Mouse (Mus musculus): Measurements from ENCODE around the gene Gfral. TPM values are rescaled to one million over a fixed set of nuclear protein-coding genes. Genes with fewer than 3 reads are reported as not detected.
A peak's percentile ranks its signal among the peaks of the same experiment; 100 is the strongest.
"Not testable (repeated sequence)": the region's sequence is repeated elsewhere in the genome, so short reads cannot be mapped to it uniquely, and the experiment has no call there.

The Gfral gene
- polyA plus RNA-seq, 1 experiment from 2014 or later: not detected

- WGBS: 52% methylated on average over 3 of the region's 3 CpGs
- no peaks in the 10 kb centered on the region for H3K27me3 ChIP-seq (ENCODE audit: control insufficient read depth, insufficient read depth, low read length)
- no peak for ATAC-seq (replicated peaks; ENCODE audit: insufficient number of reproducible peaks, low FRiP score, low TSS enrichment, low read depth)
Measured at GRCm38 (mm10) chr9:76168355-76168754, 45.1 kb downstream of the Gfral start.

GRCm38 (mm10) chr9:76162446-76162845 lies 51.0 kb downstream of the Gfral start:
- Histone ChIP-seq H3K36me3 (replicated peaks; ENCODE audit: control insufficient read depth, insufficient read depth, low read depth, low read length) (no peaks in the 10 kb centered on the region), H3K4me3 (ENCODE audit: low read depth, low read length) (no peak overlapping the region), H3K27ac (replicated peaks; ENCODE audit: low read depth, low read length) (no peak overlapping the region), H3K9me3 (replicated peaks; ENCODE audit: control insufficient read depth, low read length) (no peaks in the 10 kb centered on the region), H3K4me2 (ENCODE audit: low read depth, low read length) (no peak overlapping the region), H3K9ac (replicated peaks; ENCODE audit: low read length) (no peak overlapping the region), H3K27me3 (ENCODE audit: control insufficient read depth, insufficient read depth, low read length) (no peaks in the 10 kb centered on the region), H3K4me1 (ENCODE audit: control insufficient read depth, insufficient read depth, low read length) (no peaks in the 10 kb centered on the region)
- DNase-seq (ENCODE audit: low spot score) (no peak), ATAC-seq (replicated peaks; ENCODE audit: insufficient number of reproducible peaks, low FRiP score, low TSS enrichment, low read depth) (no peak)
- 56% methylated on average over 8 of the region's 8 CpGs for WGBS

More at GRCm38 (mm10) chr9:76168355-76168754, 45.1 kb downstream of the Gfral start:
- no peak overlapping the region for H3K4me3 ChIP-seq (ENCODE audit: low read depth, low read length)
- DNase-seq (ENCODE audit: low spot score): peak; percentile 8
- H3K27ac ChIP-seq (replicated peaks; ENCODE audit: low read depth, low read length): no peak overlapping the region
- H3K9me3 ChIP-seq (replicated peaks; ENCODE audit: control insufficient read depth, low read length): no peaks in the 10 kb centered on the region
- H3K4me2 ChIP-seq (ENCODE audit: low read depth, low read length): no peak overlapping the region
- H3K9ac ChIP-seq (replicated peaks; ENCODE audit: low read length): no peak overlapping the region
- no peaks in the 10 kb centered on the region for H3K4me1 ChIP-seq (ENCODE audit: control insufficient read depth, insufficient read depth, low read length)
- H3K36me3 ChIP-seq (replicated peaks; ENCODE audit: control insufficient read depth, insufficient read depth, low read depth, low read length): no peaks in the 10 kb centered on the region

- DNase-seq (ENCODE audit: low spot score) (no peak), ATAC-seq (replicated peaks; ENCODE audit: insufficient number of reproducible peaks, low FRiP score, low TSS enrichment, low read depth) (no peak)
- no peaks in the 10 kb centered on the region for H3K36me3 ChIP-seq (replicated peaks; ENCODE audit: control insufficient read depth, insufficient read depth, low read depth, low read length)
- no peak overlapping the region for H3K27ac ChIP-seq (replicated peaks; ENCODE audit: low read depth, low read length)
- H3K4me2 ChIP-seq (ENCODE audit: low read depth, low read length): no peak overlapping the region
- no peak overlapping the region for H3K9ac ChIP-seq (replicated peaks; ENCODE audit: low read length)
- no peaks in the 10 kb centered on the region for H3K9me3 ChIP-seq (replicated peaks; ENCODE audit: control insufficient read depth, low read length)
- no peaks in the 10 kb centered on the region for H3K27me3 ChIP-seq (ENCODE audit: control insufficient read depth, insufficient read depth, low read length)
- H3K4me1 ChIP-seq (ENCODE audit: control insufficient read depth, insufficient read depth, low read length): no peaks in the 10 kb centered on the region
- no peak overlapping the region for H3K4me3 ChIP-seq (ENCODE audit: low read depth, low read length)
- 50% methylated on average over 3 of the region's 3 CpGs for WGBS
Measured at GRCm38 (mm10) chr9:76145593-76145992, 67.9 kb downstream of the Gfral start.

GRCm38 (mm10) chr9:76138378-76139109 lies 74.9 kb downstream of the Gfral start:
- no peaks in the 10 kb centered on the region for H3K36me3 ChIP-seq (replicated peaks; ENCODE audit: control insufficient read depth, insufficient read depth, low read depth, low read length)

GRCm38 (mm10) chr9:76134042-76134441 lies 79.4 kb downstream of the Gfral start:
- DNase-seq (ENCODE audit: low spot score) (no peak), ATAC-seq (replicated peaks; ENCODE audit: insufficient number of reproducible peaks, low FRiP score, low TSS enrichment, low read depth) (no peak)
- H3K4me3 ChIP-seq (ENCODE audit: low read depth, low read length): no peak overlapping the region
- 80% methylated on average over 6 of the region's 6 CpGs for WGBS
- H3K27ac ChIP-seq (replicated peaks; ENCODE audit: low read depth, low read length): no peak overlapping the region
- no peak overlapping the region for H3K4me2 ChIP-seq (ENCODE audit: low read depth, low read length)
- no peaks in the 10 kb centered on the region for H3K36me3 ChIP-seq (replicated peaks; ENCODE audit: control insufficient read depth, insufficient read depth, low read depth, low read length)
- no peaks in the 10 kb centered on the region for H3K4me1 ChIP-seq (ENCODE audit: control insufficient read depth, insufficient read depth, low read length)
- H3K9ac ChIP-seq (replicated peaks; ENCODE audit: low read length): no peak overlapping the region
- no peaks in the 10 kb centered on the region for H3K9me3 ChIP-seq (replicated peaks; ENCODE audit: control insufficient read depth, low read length)
- no peaks in the 10 kb centered on the region for H3K27me3 ChIP-seq (ENCODE audit: control insufficient read depth, insufficient read depth, low read length)

More at GRCm38 (mm10) chr9:76138378-76139109, 74.9 kb downstream of the Gfral start:
- no peak overlapping the region for H3K4me3 ChIP-seq (ENCODE audit: low read depth, low read length)
- H3K27ac ChIP-seq (replicated peaks; ENCODE audit: low read depth, low read length): no peak overlapping the region
- DNase-seq (ENCODE audit: low spot score) (peak; percentile 6), ATAC-seq (replicated peaks; ENCODE audit: insufficient number of reproducible peaks, low FRiP score, low TSS enrichment, low read depth) (no peak)
- no peak overlapping the region for H3K9ac ChIP-seq (replicated peaks; ENCODE audit: low read length)
- 85% methylated on average over 3 of the region's 3 CpGs for WGBS
- no peaks in the 10 kb centered on the region for H3K27me3 ChIP-seq (ENCODE audit: control insufficient read depth, insufficient read depth, low read length)
- no peak overlapping the region for H3K4me2 ChIP-seq (ENCODE audit: low read depth, low read length)
- H3K9me3 ChIP-seq (replicated peaks; ENCODE audit: control insufficient read depth, low read length): no peaks in the 10 kb centered on the region
- no peaks in the 10 kb centered on the region for H3K4me1 ChIP-seq (ENCODE audit: control insufficient read depth, insufficient read depth, low read length)

GRCm38 (mm10) chr9:76129353-76129752 lies 84.1 kb downstream of the Gfral start:
- 74% methylated on average over 1 of the region's 1 CpGs for WGBS
- Histone ChIP-seq H3K4me2 (ENCODE audit: low read depth, low read length) (no peak overlapping the region), H3K36me3 (replicated peaks; ENCODE audit: control insufficient read depth, insufficient read depth, low read depth, low read length) (no peaks in the 10 kb centered on the region), H3K4me1 (ENCODE audit: control insufficient read depth, insufficient read depth, low read length) (no peaks in the 10 kb centered on the region), H3K9me3 (replicated peaks; ENCODE audit: control insufficient read depth, low read length) (no peaks in the 10 kb centered on the region), H3K9ac (replicated peaks; ENCODE audit: low read length) (no peak overlapping the region), H3K4me3 (ENCODE audit: low read depth, low read length) (no peak overlapping the region), H3K27ac (replicated peaks; ENCODE audit: low read depth, low read length) (no peak overlapping the region), H3K27me3 (ENCODE audit: control insufficient read depth, insufficient read depth, low read length) (no peaks in the 10 kb centered on the region)
- DNase-seq (ENCODE audit: low spot score) (no peak), ATAC-seq (replicated peaks; ENCODE audit: insufficient number of reproducible peaks, low FRiP score, low TSS enrichment, low read depth) (no peak)

GRCm38 (mm10) chr9:76124249-76124648 lies 89.2 kb downstream of the Gfral start:
- no peak overlapping the region for H3K4me2 ChIP-seq (ENCODE audit: low read depth, low read length)
- H3K9ac ChIP-seq (replicated peaks; ENCODE audit: low read length): no peak overlapping the region
- DNase-seq (ENCODE audit: low spot score) (no peak), ATAC-seq (replicated peaks; ENCODE audit: insufficient number of reproducible peaks, low FRiP score, low TSS enrichment, low read depth) (no peak)
- no peaks in the 10 kb centered on the region for H3K36me3 ChIP-seq (replicated peaks; ENCODE audit: control insufficient read depth, insufficient read depth, low read depth, low read length)
- no peak overlapping the region for H3K4me3 ChIP-seq (ENCODE audit: low read depth, low read length)
- no peak overlapping the region for H3K27ac ChIP-seq (replicated peaks; ENCODE audit: low read depth, low read length)
- no peaks in the 10 kb centered on the region for H3K27me3 ChIP-seq (ENCODE audit: control insufficient read depth, insufficient read depth, low read length)
- WGBS: 78% methylated on average over 4 of the region's 4 CpGs
- no peaks in the 10 kb centered on the region for H3K9me3 ChIP-seq (replicated peaks; ENCODE audit: control insufficient read depth, low read length)
- H3K4me1 ChIP-seq (ENCODE audit: control insufficient read depth, insufficient read depth, low read length): no peaks in the 10 kb centered on the region

GRCm38 (mm10) chr9:76122888-76123287 lies 90.6 kb downstream of the Gfral start:
- not testable (repeated sequence) for H3K36me3 ChIP-seq (replicated peaks; ENCODE audit: control insufficient read depth, insufficient read depth, low read depth, low read length); H3K9ac ChIP-seq (replicated peaks; ENCODE audit: low read length); H3K4me3 ChIP-seq (ENCODE audit: low read depth, low read length); H3K4me2 ChIP-seq (ENCODE audit: low read depth, low read length); H3K9me3 ChIP-seq (replicated peaks; ENCODE audit: control insufficient read depth, low read length); H3K27ac ChIP-seq (replicated peaks; ENCODE audit: low read depth, low read length); ATAC-seq (replicated peaks; ENCODE audit: insufficient number of reproducible peaks, low FRiP score, low TSS enrichment, low read depth); H3K4me1 ChIP-seq (ENCODE audit: control insufficient read depth, insufficient read depth, low read length); H3K27me3 ChIP-seq (ENCODE audit: control insufficient read depth, insufficient read depth, low read length)
- peak; percentile 68 for DNase-seq (ENCODE audit: low spot score)
- 3% methylated on average over 2 of the region's 2 CpGs for WGBS

Measured in embryonic facial prominence, embryonic 11.5 days (tissue).